Comparison of ENCODE assay signal across 9 mouse cellular contexts in the genomic region with DNA sequence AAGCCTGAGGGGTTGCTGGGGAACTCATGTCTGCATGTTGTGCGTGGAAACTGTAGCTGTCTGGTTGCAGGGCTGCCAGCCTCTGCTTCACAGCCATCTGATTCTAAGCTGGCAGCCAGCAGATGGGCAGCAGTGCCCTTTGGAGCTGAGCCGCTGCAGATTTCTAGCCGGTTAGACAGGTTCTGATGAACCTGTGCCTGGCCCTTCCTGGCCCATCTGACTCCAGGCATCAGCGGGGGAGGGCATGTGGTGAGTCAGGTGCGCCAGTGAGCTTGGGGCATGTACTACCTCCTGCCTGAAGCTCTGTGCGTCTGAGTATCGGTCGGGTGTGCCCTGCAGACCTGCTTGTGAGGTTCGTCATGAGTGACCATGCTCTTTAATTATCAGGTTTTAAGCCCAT. TPM values are rescaled to one million over a fixed set of nuclear protein-coding genes. Genes with fewer than 3 reads are reported as not detected.
DNase-seq lines count a peak whose midpoint lies in the region; ATAC-seq and TF ChIP-seq lines count a peak whose summit lies in the region.
"Had no signal": no experiment of that assay in that cellular context is flagged by ENCODE, and none has a peak within 500 bp of the region (broad histone marks: within the 10 kb centered on the region; RNA-seq: fewer than 3 reads in every experiment).

No protein-coding gene starts in this region.

- no peak for TF ChIP-seq CTCF in lung, embryonic 14.5 days (IDR thresholded peaks at IDR 0.05; ENCODE audit: low read depth)

- H3K27me3 ChIP-seq in kidney, embryonic 14.5 days (ENCODE audit: control insufficient read depth, insufficient read depth, low read length) = no peaks in the 10 kb centered on the region
- no peaks in the 10 kb centered on the region for H3K27me3 ChIP-seq in lung, embryonic 14.5 days (ENCODE audit: insufficient read depth, low read length)
- H3K27me3 ChIP-seq: megakaryocyte, embryonic 14.5 days had no signal

- H3K9me3 ChIP-seq in kidney, embryonic 14.5 days (ENCODE audit: control insufficient read depth, low read length) = no peaks in the 10 kb centered on the region
- H3K9me3 ChIP-seq in lung, embryonic 14.5 days (ENCODE audit: low read depth, low read length) = no peaks in the 10 kb centered on the region
- H3K9me3 ChIP-seq: megakaryocyte, embryonic 14.5 days had no signal

- H3K9ac ChIP-seq in kidney, embryonic 14.5 days (ENCODE audit: low read depth, low read length) = no peak overlapping the region; the same call in 1 of the 2 replicates
- H3K9ac ChIP-seq in lung, embryonic 14.5 days = no peak overlapping the region

- intact Hi-C loops in left cerebral cortex, postnatal 25 days (cut with DNase I) = no loop called here

- no peaks in the 10 kb centered on the region for H3K36me3 ChIP-seq in kidney, embryonic 14.5 days (ENCODE audit: control insufficient read depth, insufficient read depth, low read length)
- no peaks in the 10 kb centered on the region for H3K36me3 ChIP-seq in lung, embryonic 14.5 days (ENCODE audit: insufficient read depth)

- 83% methylated on average over 9 of the region's 9 CpGs for WGBS in kidney, embryonic 14.5 days
- 67% methylated on average over 9 of the region's 9 CpGs for WGBS in lung, embryonic 14.5 days

- no peak for DNase-seq in cerebellum, postnatal 4 days (ENCODE audit: low spot score in 2 of 2)
- peak; percentile 86 for DNase-seq in urinary bladder, postnatal 14 days (ENCODE audit: low spot score)
- no peak for DNase-seq in urinary bladder, postnatal 10 days (ENCODE audit: low spot score)
- peak; percentile 66 for DNase-seq in lung, embryonic 14.5 days
- DNase-seq in left cerebral cortex, postnatal 25 days (ENCODE audit: low spot score in 2 of 2) = no peak
- DNase-seq in frontal cortex, adult 2 months (ENCODE audit: extremely low spot score in 1 of 2, low spot score in 1 of 2) = no peak

- no peak overlapping the region for H3K4me3 ChIP-seq in kidney, embryonic 14.5 days (ENCODE audit: low read length)
- no peak overlapping the region for H3K4me3 ChIP-seq in lung, embryonic 14.5 days (ENCODE audit: low read depth, low read length)
- H3K4me3 ChIP-seq: megakaryocyte, embryonic 14.5 days had no signal

- peak; percentile 90 for ATAC-seq in cerebellum, adult (ENCODE audit: insufficient number of reproducible peaks, low FRiP score, low TSS enrichment)
- ATAC-seq in kidney, embryonic 14.5 days (ENCODE audit: low FRiP score, low TSS enrichment) = peak; percentile 66
- ATAC-seq in lung, embryonic 14.5 days (ENCODE audit: insufficient read depth) = peak; percentile 73

- H3K4me2 ChIP-seq in kidney, embryonic 14.5 days (replicated peaks; ENCODE audit: low read depth, low read length) = no peak overlapping the region
- no peak overlapping the region for H3K4me2 ChIP-seq in lung, embryonic 14.5 days

- peaks cover 5% of the 10 kb centered on the region; the same call in 1 of the 2 replicates for H3K4me1 ChIP-seq in kidney, embryonic 14.5 days (ENCODE audit: control insufficient read depth, insufficient read depth, low read length)
- H3K4me1 ChIP-seq in lung, embryonic 14.5 days (ENCODE audit: insufficient read depth) = peaks cover 7% of the 10 kb centered on the region; the same call in 1 of the 2 replicates

- H3K27ac ChIP-seq in kidney, embryonic 14.5 days (ENCODE audit: low read depth, low read length) = peak overlapping the region; percentile 55; the same call in 1 of the 2 replicates
- peak overlapping the region; percentile 71 for H3K27ac ChIP-seq in lung, embryonic 14.5 days (ENCODE audit: low read depth)

RNA-seq across cellular contexts. Expression of gene Zfp750, which starts 24.8 kb away (rescaled TPM):
- 0.40 and 0.47 TPM in 2 replicates for polyA plus RNA-seq in kidney, embryonic 14.5 days (2014; fragmentation: Nextera tagmentation; extraction: Ambion mirVana)
- polyA plus RNA-seq in lung, embryonic 14.5 days (2014; fragmentation: Nextera tagmentation; extraction: Ambion mirVana) = 0.09 and 0.34 TPM in 2 replicates
- under 1 TPM in 1 of 2 experiments, not detected in 1; 0.14 TPM for total RNA-seq in left cerebral cortex, postnatal 25 days (2021)
- polyA plus RNA-seq in frontal cortex, adult 2 months (2012; rRNA removed) = 0.08 and 0.15 TPM in 2 replicates

Comparison
In these comparisons a context has a peak if more than half of its experiments do, and no peak if none do; other contexts are left out.
1. DNase-seq: peak in urinary bladder, postnatal 14 days (single experiment) and lung, embryonic 14.5 days (single experiment); none in cerebellum, postnatal 4 days (0 of 2), urinary bladder, postnatal 10 days (single experiment), left cerebral cortex, postnatal 25 days (0 of 2) and frontal cortex, adult 2 months (0 of 2).
2. Peak in every context shown above with its lines, with median percentiles within 50 percentile points of each other: ATAC-seq.